Mouse (Mus musculus): ENCODE results near the gene Prune1. TPM values are rescaled to one million over a fixed set of nuclear protein-coding genes. Genes with fewer than 3 reads are reported as not detected.
A peak's percentile ranks its signal among the peaks of the same experiment; 100 is the strongest.

The Prune1 gene
- polyA plus RNA-seq, 1 experiment from 2014 or later = 14.5 TPM

DNA sequence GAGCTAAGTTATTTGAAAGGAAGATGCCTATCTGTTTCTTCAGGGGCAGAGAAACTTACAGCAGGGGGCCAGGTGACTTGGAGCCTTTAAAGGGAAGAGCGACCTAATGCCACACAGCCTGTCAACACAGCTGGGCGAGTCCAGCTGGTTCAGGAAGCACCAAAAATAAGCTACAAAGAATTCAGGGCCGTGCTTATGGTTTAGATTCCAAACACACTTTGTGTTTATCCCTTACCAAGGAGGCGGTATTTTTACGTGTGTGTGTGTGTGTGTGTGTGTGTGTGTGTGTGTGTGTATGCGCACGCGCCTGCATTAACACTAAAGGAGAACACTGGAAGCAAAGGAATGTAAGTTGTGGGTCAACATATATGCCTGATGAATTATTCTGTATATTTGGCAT, 1.1 kb downstream of the Prune1 start:
- peak overlapping the region; percentile 77 for H3K4me3 ChIP-seq (ENCODE audit: low read depth, low read length)
- ATAC-seq (no peak), DNase-seq (ENCODE audit: low spot score) (peak; percentile 67)
- whole genome bisulfite sequencing = 12% methylated on average over 8 of the region's 8 CpGs
- H3K27ac ChIP-seq (ENCODE audit: low read length) = peak overlapping the region; percentile 94
- TF ChIP-seq EP300 (IDR thresholded peaks at IDR 0.05) = peak; percentile 70; the same call in 1 of the 2 replicates
- no peak for TF ChIP-seq CTCF (IDR thresholded peaks at IDR 0.05)
- H3K9me3 ChIP-seq (ENCODE audit: low read length) = no peaks in the 10 kb centered on the region
- H3K36me3 ChIP-seq (ENCODE audit: insufficient read depth, low read length) = no peaks in the 10 kb centered on the region
- peaks cover 11% of the 10 kb centered on the region; the same call in 1 of the 2 replicates for H3K4me1 ChIP-seq (ENCODE audit: insufficient read depth, low read depth, low read length)
- peak overlapping the region; percentile 66; the same call in 1 of the 2 replicates for H3K9ac ChIP-seq (replicated peaks; ENCODE audit: low read depth)
- no peaks in the 10 kb centered on the region for H3K27me3 ChIP-seq (replicated peaks; ENCODE audit: insufficient read depth, low read length)
- H3K4me2 ChIP-seq (replicated peaks; ENCODE audit: low read depth, low read length) = peak overlapping the region; percentile 74

DNA sequence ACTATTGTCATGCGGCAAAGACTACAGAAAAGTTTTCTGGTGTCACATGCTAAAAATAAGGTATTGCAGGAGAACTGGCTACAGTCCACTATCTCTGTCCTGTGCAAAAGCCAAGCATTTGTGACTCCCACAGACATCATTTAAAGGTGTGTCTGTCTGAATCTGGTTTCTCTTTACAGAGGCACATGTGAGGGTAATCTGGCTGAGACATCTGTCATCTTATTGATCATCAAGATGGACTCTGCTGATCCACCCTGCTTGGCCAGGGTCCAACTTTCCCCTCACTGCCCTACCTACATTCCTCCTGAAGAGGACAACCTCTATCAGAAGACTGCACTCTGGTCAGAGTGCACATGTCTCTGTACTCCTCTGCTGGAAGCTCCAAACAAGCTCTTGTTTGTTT, 4.7 kb downstream of the Prune1 start:
- Histone ChIP-seq H3K4me2 (replicated peaks; ENCODE audit: low read depth, low read length) (no peak overlapping the region), H3K4me1 (ENCODE audit: insufficient read depth, low read depth, low read length) (no peaks in the 10 kb centered on the region), H3K9me3 (ENCODE audit: low read length) (no peaks in the 10 kb centered on the region), H3K27ac (ENCODE audit: low read length) (no peak overlapping the region), H3K36me3 (ENCODE audit: insufficient read depth, low read length) (no peaks in the 10 kb centered on the region), H3K27me3 (replicated peaks; ENCODE audit: insufficient read depth, low read length) (no peaks in the 10 kb centered on the region), H3K9ac (replicated peaks; ENCODE audit: low read depth) (no peak overlapping the region), H3K4me3 (ENCODE audit: low read depth, low read length) (no peak overlapping the region)
- ATAC-seq (no peak), DNase-seq (ENCODE audit: low spot score) (peak; percentile 4)
- WGBS = 85% methylated on average over 1 of the region's 1 CpGs
- TF ChIP-seq CTCF (IDR thresholded peaks at IDR 0.05) (no peak), EP300 (IDR thresholded peaks at IDR 0.05) (no peak)

DNA sequence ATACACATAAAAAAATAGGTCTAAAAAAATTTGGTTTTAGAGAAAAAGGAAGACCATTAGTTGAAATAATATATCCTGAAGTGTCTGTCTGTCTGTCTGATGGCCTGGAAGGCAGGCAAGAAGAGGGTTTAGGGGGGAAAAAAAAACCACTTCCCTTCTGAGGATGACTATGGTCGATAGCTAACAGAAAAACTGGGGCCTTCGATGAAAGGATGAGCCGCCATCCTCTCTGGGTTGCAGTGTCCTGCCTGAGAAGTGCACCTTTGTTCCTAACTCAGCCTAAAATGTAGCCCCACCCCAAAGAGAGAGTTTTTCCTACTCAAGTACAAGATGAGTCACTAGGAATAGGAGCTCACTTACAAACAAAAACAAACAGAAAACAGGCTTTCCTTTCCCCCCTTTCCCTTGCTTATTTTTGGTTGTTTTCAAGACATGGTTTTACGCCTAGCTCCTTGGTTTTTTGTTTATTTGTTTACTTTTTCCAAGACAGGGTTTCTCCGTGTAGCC, 5.4 kb downstream of the Prune1 start:
- H3K4me2 ChIP-seq (replicated peaks; ENCODE audit: low read depth, low read length) = no peak overlapping the region
- H3K27ac ChIP-seq (ENCODE audit: low read length) = no peak overlapping the region
- H3K9me3 ChIP-seq (ENCODE audit: low read length) = no peaks in the 10 kb centered on the region
- TF ChIP-seq EP300 (IDR thresholded peaks at IDR 0.05) (no peak), CTCF (IDR thresholded peaks at IDR 0.05) (no peak)
- H3K36me3 ChIP-seq (ENCODE audit: insufficient read depth, low read length) = no peaks in the 10 kb centered on the region
- H3K4me3 ChIP-seq (ENCODE audit: low read depth, low read length) = no peak overlapping the region
- 62% methylated on average over 5 of the region's 5 CpGs for WGBS
- DNase-seq (ENCODE audit: low spot score) (peak; percentile 4), ATAC-seq (no peak)
- H3K4me1 ChIP-seq (ENCODE audit: insufficient read depth, low read depth, low read length) = no peaks in the 10 kb centered on the region
- H3K27me3 ChIP-seq (replicated peaks; ENCODE audit: insufficient read depth, low read length) = no peaks in the 10 kb centered on the region
- no peak overlapping the region for H3K9ac ChIP-seq (replicated peaks; ENCODE audit: low read depth)

DNA sequence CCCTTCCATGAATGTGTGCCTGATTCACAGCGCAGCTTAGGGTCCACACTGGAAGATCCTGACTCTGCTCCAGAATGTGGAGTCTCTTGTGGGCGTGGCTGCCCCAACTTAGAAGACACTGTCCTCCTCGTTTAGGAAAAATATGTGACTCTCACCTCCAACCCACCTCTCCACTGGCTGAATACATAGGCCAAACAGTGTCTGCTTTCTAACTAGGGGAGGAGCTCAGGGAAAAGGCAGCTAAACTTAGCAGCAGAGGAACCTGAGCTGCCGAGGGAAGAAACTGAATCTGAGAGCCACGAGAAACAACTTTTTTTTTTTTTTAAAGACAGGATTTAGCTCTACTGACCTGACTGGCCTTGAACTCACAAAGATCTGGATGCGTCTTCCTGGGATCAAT, 6.7 kb downstream of the Prune1 start:
- no peaks in the 10 kb centered on the region for H3K9me3 ChIP-seq (ENCODE audit: low read length)
- H3K4me1 ChIP-seq (ENCODE audit: insufficient read depth, low read depth, low read length) = no peaks in the 10 kb centered on the region
- ATAC-seq (no peak), DNase-seq (ENCODE audit: low spot score) (no peak)
- 69% methylated on average over 6 of the region's 6 CpGs for WGBS
- H3K4me3 ChIP-seq (ENCODE audit: low read depth, low read length) = no peak overlapping the region
- H3K36me3 ChIP-seq (ENCODE audit: insufficient read depth, low read length) = no peaks in the 10 kb centered on the region
- no peak overlapping the region for H3K9ac ChIP-seq (replicated peaks; ENCODE audit: low read depth)
- no peak for TF ChIP-seq EP300 (IDR thresholded peaks at IDR 0.05)
- TF ChIP-seq CTCF (IDR thresholded peaks at IDR 0.05) = no peak
- H3K4me2 ChIP-seq (replicated peaks; ENCODE audit: low read depth, low read length) = no peak overlapping the region
- no peak overlapping the region for H3K27ac ChIP-seq (ENCODE audit: low read length)
- H3K27me3 ChIP-seq (replicated peaks; ENCODE audit: insufficient read depth, low read length) = no peaks in the 10 kb centered on the region

DNA sequence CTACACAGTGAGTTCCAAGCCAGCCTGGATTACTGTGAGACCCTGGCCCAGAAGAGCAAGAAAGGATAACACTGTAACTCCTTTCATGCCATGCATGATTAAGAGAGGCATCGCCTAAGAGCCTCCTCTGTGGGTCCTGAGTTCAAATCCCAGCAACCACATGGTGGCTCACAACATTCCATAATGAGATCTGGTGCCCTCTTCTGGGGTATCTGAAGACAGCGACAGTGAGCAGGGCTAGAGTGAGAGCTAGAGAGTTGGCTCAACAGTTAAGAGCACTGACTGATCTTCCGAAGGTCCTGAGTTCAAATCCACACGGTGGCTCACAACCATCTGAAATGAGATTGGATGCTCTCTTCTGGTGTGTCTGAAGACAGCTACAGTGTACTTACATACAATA, 7.4 kb downstream of the Prune1 start:
- no peak overlapping the region for H3K4me3 ChIP-seq (ENCODE audit: low read depth, low read length)
- H3K4me1 ChIP-seq (ENCODE audit: insufficient read depth, low read depth, low read length) = no peaks in the 10 kb centered on the region
- DNase-seq (ENCODE audit: low spot score) (no peak), ATAC-seq (no peak)
- no peak overlapping the region for H3K4me2 ChIP-seq (replicated peaks; ENCODE audit: low read depth, low read length)
- H3K27me3 ChIP-seq (replicated peaks; ENCODE audit: insufficient read depth, low read length) = no peaks in the 10 kb centered on the region
- TF ChIP-seq EP300 (IDR thresholded peaks at IDR 0.05) (no peak), CTCF (IDR thresholded peaks at IDR 0.05) (no peak; the same call in 1 of the 2 replicates)
- no peak overlapping the region for H3K9ac ChIP-seq (replicated peaks; ENCODE audit: low read depth)
- 91% methylated on average over 4 of the region's 4 CpGs for WGBS
- no peaks in the 10 kb centered on the region for H3K9me3 ChIP-seq (ENCODE audit: low read length)
- H3K36me3 ChIP-seq (ENCODE audit: insufficient read depth, low read length) = no peaks in the 10 kb centered on the region
- H3K27ac ChIP-seq (ENCODE audit: low read length) = no peak overlapping the region

DNA sequence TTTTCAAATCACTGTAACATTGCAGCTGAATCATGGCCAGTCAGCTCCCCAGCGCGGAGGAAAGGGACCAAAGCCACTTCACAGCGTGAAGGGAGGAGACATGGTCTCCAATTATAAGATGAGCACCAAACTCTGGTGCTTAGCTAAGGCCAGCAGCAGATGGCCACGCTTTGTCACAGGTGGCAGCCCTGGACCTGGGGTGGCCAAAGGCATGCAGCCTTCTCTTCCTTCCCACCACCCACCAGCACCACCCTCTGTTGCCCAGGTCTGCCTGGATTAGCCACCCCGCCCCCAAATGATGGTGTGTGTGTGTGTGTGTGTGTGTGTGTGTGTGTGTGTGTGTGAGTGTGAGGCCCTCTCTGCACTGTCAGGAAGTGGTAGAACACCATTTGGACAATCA, 8.4 kb downstream of the Prune1 start:
- ATAC-seq = no peak
- H3K36me3 ChIP-seq (ENCODE audit: insufficient read depth, low read length) = no peaks in the 10 kb centered on the region

More for the DNA sequence above, 8.4 kb downstream of the Prune1 start:
- WGBS = 85% methylated on average over 5 of the region's 5 CpGs
- H3K27ac ChIP-seq (ENCODE audit: low read length) = no peak overlapping the region
- no peaks in the 10 kb centered on the region for H3K27me3 ChIP-seq (replicated peaks; ENCODE audit: insufficient read depth, low read length)
- H3K4me2 ChIP-seq (replicated peaks; ENCODE audit: low read depth, low read length) = no peak overlapping the region
- no peak overlapping the region for H3K9ac ChIP-seq (replicated peaks; ENCODE audit: low read depth)
- H3K9me3 ChIP-seq (ENCODE audit: low read length) = no peaks in the 10 kb centered on the region
- no peak overlapping the region for H3K4me3 ChIP-seq (ENCODE audit: low read depth, low read length)
- TF ChIP-seq EP300 (IDR thresholded peaks at IDR 0.05) = no peak
- TF ChIP-seq CTCF (IDR thresholded peaks at IDR 0.05) = no peak
- no peaks in the 10 kb centered on the region for H3K4me1 ChIP-seq (ENCODE audit: insufficient read depth, low read depth, low read length)
- DNase-seq (ENCODE audit: low spot score) = no peak

Measured in lung, postnatal 0 days (tissue).